ENCODE assay signal across 8 mouse cellular contexts in the genomic region with DNA sequence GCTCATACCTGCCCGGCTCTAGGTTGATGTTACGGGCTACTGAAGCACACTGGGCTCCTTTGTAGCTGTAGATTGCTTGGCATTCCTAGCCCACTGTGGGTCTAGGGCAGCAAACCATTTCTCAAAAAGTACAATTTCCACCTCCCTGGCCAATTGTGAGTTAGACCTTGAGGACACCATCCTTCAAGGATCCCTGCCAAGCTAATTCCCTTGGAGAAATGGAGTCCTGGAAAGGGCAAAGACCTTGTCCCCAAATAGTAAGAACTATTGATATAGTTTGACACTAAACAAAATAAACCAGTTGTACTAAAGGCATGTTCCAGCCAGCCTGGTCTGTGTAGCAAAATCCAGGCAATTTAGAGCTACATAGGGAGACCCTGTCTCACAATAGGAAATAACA. TPM values are rescaled to one million over a fixed set of nuclear protein-coding genes. Genes with fewer than 3 reads are reported as not detected.
DNase-seq lines count a peak whose midpoint lies in the region; ATAC-seq and TF ChIP-seq lines count a peak whose summit lies in the region.

No protein-coding gene starts in this region.

- no peak for DNase-seq in layer of hippocampus, adult 2 months (ENCODE audit: low spot score in 2 of 2)
- DNase-seq in layer of hippocampus, postnatal 25 days (ENCODE audit: extremely low spot score in 1 of 2, low spot score in 1 of 2): no peak
- no peak for DNase-seq in layer of hippocampus, postnatal 10 days (ENCODE audit: low spot score in 2 of 2)
- no peak for DNase-seq in right cerebral cortex, postnatal 25 days
- DNase-seq in natural killer cell, adult 2 months (ENCODE audit: low spot score in 2 of 2): no peak

- no peaks in the 10 kb centered on the region for H3K27me3 ChIP-seq in embryonic facial prominence, embryonic 15.5 days
- H3K27me3 ChIP-seq in intestine, postnatal 0 days (replicated peaks; ENCODE audit: control insufficient read depth, insufficient read depth, low read length): no peaks in the 10 kb centered on the region
- 0 out of 2 replicates have a peak, but pooled peaks cover 1% of the 10 kb centered on the region for H3K27me3 ChIP-seq in neural tube, embryonic 15.5 days (replicated peaks)

- no peaks in the 10 kb centered on the region for H3K36me3 ChIP-seq in embryonic facial prominence, embryonic 15.5 days
- no peaks in the 10 kb centered on the region for H3K36me3 ChIP-seq in intestine, postnatal 0 days (ENCODE audit: control insufficient read depth, insufficient read depth)
- H3K36me3 ChIP-seq in neural tube, embryonic 15.5 days: no peaks in the 10 kb centered on the region

- peak overlapping the region; percentile 69 for H3K27ac ChIP-seq in layer of hippocampus, adult 2 months
- H3K27ac ChIP-seq in embryonic facial prominence, embryonic 15.5 days (replicated peaks): peak overlapping the region; percentile 93
- peak overlapping the region; percentile 70 for H3K27ac ChIP-seq in intestine, postnatal 0 days (ENCODE audit: low read depth, low read length)
- H3K27ac ChIP-seq in neural tube, embryonic 15.5 days (replicated peaks): peak overlapping the region; percentile 77

- H3K4me1 ChIP-seq in embryonic facial prominence, embryonic 15.5 days: peaks cover 76% of the 10 kb centered on the region
- H3K4me1 ChIP-seq in intestine, postnatal 0 days (replicated peaks; ENCODE audit: control insufficient read depth, insufficient read depth, low read length): peaks cover 6% of the 10 kb centered on the region; the same call in 1 of the 2 replicates
- H3K4me1 ChIP-seq in neural tube, embryonic 15.5 days: peaks cover 58% of the 10 kb centered on the region

- peak overlapping the region; percentile 60 for H3K4me3 ChIP-seq in layer of hippocampus, adult 2 months
- peak overlapping the region; percentile 83 for H3K4me3 ChIP-seq in embryonic facial prominence, embryonic 15.5 days (replicated peaks)
- H3K4me3 ChIP-seq in intestine, postnatal 0 days (ENCODE audit: low read depth, low read length): peak overlapping the region; percentile 60
- peak overlapping the region; percentile 53 for H3K4me3 ChIP-seq in neural tube, embryonic 15.5 days (replicated peaks)

- peak overlapping the region; percentile 80 for H3K4me2 ChIP-seq in embryonic facial prominence, embryonic 15.5 days (replicated peaks)
- H3K4me2 ChIP-seq in intestine, postnatal 0 days (replicated peaks; ENCODE audit: low read depth): peak overlapping the region; percentile 68
- H3K4me2 ChIP-seq in neural tube, embryonic 15.5 days: peak overlapping the region; percentile 90

- TF ChIP-seq CTCF in layer of hippocampus, adult 2 months (conservative IDR thresholded peaks at IDR 0.05): no peak
- no peak for TF ChIP-seq CTCF in intestine, postnatal 0 days (IDR thresholded peaks at IDR 0.05; ENCODE audit: low read depth)

- H3K9me3 ChIP-seq in embryonic facial prominence, embryonic 15.5 days (replicated peaks): no peaks in the 10 kb centered on the region
- no peaks in the 10 kb centered on the region for H3K9me3 ChIP-seq in intestine, postnatal 0 days (ENCODE audit: control insufficient read depth)
- H3K9me3 ChIP-seq in neural tube, embryonic 15.5 days (replicated peaks): no peaks in the 10 kb centered on the region

- WGBS in embryonic facial prominence, embryonic 15.5 days: 18% methylated on average over 2 of the region's 2 CpGs
- WGBS in intestine, postnatal 0 days: 31% methylated on average over 2 of the region's 2 CpGs
- 65% methylated on average over 2 of the region's 2 CpGs for WGBS in neural tube, embryonic 15.5 days

- no peak for ATAC-seq in embryonic facial prominence, embryonic 15.5 days (ENCODE audit: insufficient number of reproducible peaks, low FRiP score, low TSS enrichment, low read depth)
- no peak for ATAC-seq in intestine, postnatal 0 days
- no peak for ATAC-seq in neural tube, embryonic 15.5 days (ENCODE audit: low FRiP score)

- peak overlapping the region; percentile 86 for H3K9ac ChIP-seq in embryonic facial prominence, embryonic 15.5 days
- H3K9ac ChIP-seq in intestine, postnatal 0 days (ENCODE audit: low read depth, low read length): peak overlapping the region; percentile 87
- H3K9ac ChIP-seq in neural tube, embryonic 15.5 days (replicated peaks): no peak overlapping the region

RNA-seq across cellular contexts. Expression of a gene that starts 2.3 kb away (rescaled TPM):
- 10 to 100 TPM; 23.5 to 25.4 TPM for total RNA-seq in layer of hippocampus, adult 2 months (2021)
- total RNA-seq in layer of hippocampus, postnatal 25 days (2021): 10 to 100 TPM; 19.6 to 22.4 TPM
- polyA plus RNA-seq in embryonic facial prominence, embryonic 15.5 days (2015; fragmentation: Nextera tagmentation; extraction: Ambion mirVana): 142 and 160 TPM in 2 replicates
- 76.1 and 92.4 TPM in 2 replicates for polyA plus RNA-seq in intestine, postnatal 0 days (2015; fragmentation: Nextera tagmentation; extraction: Ambion mirVana)
- 57.5 and 59.1 TPM in 2 replicates for polyA plus RNA-seq in neural tube, embryonic 15.5 days (2015; fragmentation: Nextera tagmentation; extraction: Ambion mirVana)
- total RNA-seq in layer of hippocampus, postnatal 10 days (2021): 10 to 100 TPM; 29.0 to 31.2 TPM

RNA-seq across cellular contexts. Expression of a gene that starts 15.6 kb away (rescaled TPM):
- total RNA-seq in layer of hippocampus, adult 2 months (2021): 1 to 10 TPM; 1.4 to 1.6 TPM
- 1 to 10 TPM; 2.0 to 2.7 TPM for total RNA-seq in layer of hippocampus, postnatal 25 days (2021)
- 37.7 and 37.9 TPM in 2 replicates for polyA plus RNA-seq in embryonic facial prominence, embryonic 15.5 days (2015; fragmentation: Nextera tagmentation; extraction: Ambion mirVana)
- 9.3 and 9.5 TPM in 2 replicates for polyA plus RNA-seq in intestine, postnatal 0 days (2015; fragmentation: Nextera tagmentation; extraction: Ambion mirVana)
- polyA plus RNA-seq in neural tube, embryonic 15.5 days (2015; fragmentation: Nextera tagmentation; extraction: Ambion mirVana): 4.8 and 7.6 TPM in 2 replicates
- total RNA-seq in layer of hippocampus, postnatal 10 days (2021): 1 to 10 TPM; 2.1 to 2.5 TPM

RNA-seq across cellular contexts. Expression of a gene that starts 51.5 kb away (rescaled TPM):
- 10 to 100 TPM; 18.8 to 20.8 TPM for total RNA-seq in layer of hippocampus, adult 2 months (2021)
- 10 to 100 TPM; 21.2 to 22.8 TPM for total RNA-seq in layer of hippocampus, postnatal 25 days (2021)
- 24.7 and 27.3 TPM in 2 replicates for polyA plus RNA-seq in embryonic facial prominence, embryonic 15.5 days (2015; fragmentation: Nextera tagmentation; extraction: Ambion mirVana)
- polyA plus RNA-seq in intestine, postnatal 0 days (2015; fragmentation: Nextera tagmentation; extraction: Ambion mirVana): 19.0 and 21.5 TPM in 2 replicates
- 33.9 and 41.5 TPM in 2 replicates for polyA plus RNA-seq in neural tube, embryonic 15.5 days (2015; fragmentation: Nextera tagmentation; extraction: Ambion mirVana)
- 10 to 100 TPM; 25.3 to 25.7 TPM for total RNA-seq in layer of hippocampus, postnatal 10 days (2021)
